Mouse (Mus musculus) embryonic facial prominence, embryonic 14.5 days (tissue): ENCODE measurements around the gene Stk4. TPM values are rescaled to one million over a fixed set of nuclear protein-coding genes. Genes with fewer than 3 reads are reported as not detected.

ENCODE experiments used
- ATAC-seq: fragments of 200-750 bp; cut with Nextera tagmentation; 2 replicates; pipeline ENCODE4 v1.8.0; 2017; ENCODE audit warnings: low read depth, moderate number of reproducible peaks, moderate TSS enrichment
- DNase-seq: peaks from one replicate; pipeline ENCODE4 v3.0.0-alpha.2; 2015; ENCODE audit warnings: low spot score
- H3K27ac ChIP-seq: fragments of 300-500 bp; sonication (generic); replicated peaks from 2 replicates; pipeline ENCODE4 v1.5.1; 2014; ENCODE audit warnings: low read depth, mild to moderate bottlenecking, low read length, moderate library complexity
- H3K27me3 ChIP-seq: fragments of 300-500 bp; sonication (generic); replicated peaks from 2 replicates; pipeline ENCODE4 v1.6.1; 2014; ENCODE audit warnings: low read length; ENCODE audit not compliant: control insufficient read depth, insufficient read depth
- H3K36me3 ChIP-seq: fragments of 300-500 bp; sonication (generic); 2 replicates; pipeline ENCODE4 v1.6.1; 2014; ENCODE audit warnings: low read length, mixed read lengths; ENCODE audit not compliant: control insufficient read depth, insufficient read depth
- H3K4me1 ChIP-seq: fragments of 300-500 bp; sonication (generic); 2 replicates; pipeline ENCODE4 v1.6.1; 2014; ENCODE audit warnings: antibody characterized with exemption, low read length; ENCODE audit not compliant: control insufficient read depth, insufficient read depth
- H3K4me2 ChIP-seq: fragments of 300-500 bp; sonication (generic); 2 replicates; pipeline ENCODE4 v1.6.1; 2014; ENCODE audit warnings: low read depth, mild to moderate bottlenecking, low read length, moderate library complexity, mixed read lengths
- H3K4me3 ChIP-seq: fragments of 300-500 bp; sonication (generic); 2 replicates; pipeline ENCODE4 v1.5.1; 2014; ENCODE audit warnings: low read depth, mild to moderate bottlenecking, low read length
- H3K9ac ChIP-seq: fragments of 300-500 bp; sonication (generic); 2 replicates; pipeline ENCODE4 v1.6.1; 2014; ENCODE audit warnings: low read depth, mild to moderate bottlenecking, low read length, moderate library complexity, mixed read lengths
- H3K9me3 ChIP-seq: fragments of 300-500 bp; sonication (generic); 2 replicates; pipeline ENCODE4 v1.6.1; 2016; ENCODE audit warnings: low read length; ENCODE audit not compliant: control insufficient read depth
- WGBS: fragments of 180-500 bp; shearing (Covaris S2); extraction: QIAGEN DNeasy Blood & Tissue Kit; methylation state at CpG from one replicate; pipeline ENCODE4 v1.1.7; 2014; 5-methylcytosine and 5-hydroxymethylcytosine counted together
- polyA plus RNA-seq: library from polyadenylated mRNA; unstranded; fragments of >200 nt; fragmentation: Nextera tagmentation; extraction: Ambion mirVana; gene quantifications from 2 replicates; pipeline ENCODE4 v1.2.1, GENCODE M21; 2014

The Stk4 gene
- polyA plus RNA-seq, 1 experiment from 2014 or later = 24.4 TPM

- Histone ChIP-seq H3K4me1 (no peaks in the 10 kb centered on the region), H3K4me3 (no peak overlapping the region), H3K9ac (no peak overlapping the region), H3K27ac (no peak overlapping the region; the same call in 1 of the 2 replicates), H3K9me3 (no peaks in the 10 kb centered on the region), H3K4me2 (no peak overlapping the region), H3K27me3 (no peaks in the 10 kb centered on the region), H3K36me3 (peaks cover 15% of the 10 kb centered on the region; the same call in 1 of the 2 replicates)
- ATAC-seq = no peak
- WGBS = 51% methylated on average over 13 of the region's 13 CpGs
- DNase-seq = peak; percentile 84
These were observed 56.4 kb downstream of the Stk4 start for GRCm38 (mm10) chr2:164126533-164126955.

- 93% methylated on average over 2 of the region's 2 CpGs for WGBS
- ATAC-seq = no peak
These were observed 57.2 kb downstream of the Stk4 start for GRCm38 (mm10) chr2:164127297-164127696.

GRCm38 (mm10) chr2:164128576-164129411, 58.7 kb downstream of the Stk4 start:
- no peaks in the 10 kb centered on the region for H3K4me1 ChIP-seq
- H3K9me3 ChIP-seq = no peaks in the 10 kb centered on the region
- H3K36me3 ChIP-seq = peaks cover 6% of the 10 kb centered on the region; the same call in 1 of the 2 replicates
- H3K9ac ChIP-seq = no peak overlapping the region
- DNase-seq (no peak), ATAC-seq (no peak)
- H3K27me3 ChIP-seq = no peaks in the 10 kb centered on the region
- H3K27ac ChIP-seq = no peak overlapping the region
- H3K4me2 ChIP-seq = no peak overlapping the region
- no peak overlapping the region for H3K4me3 ChIP-seq
- WGBS = 90% methylated on average over 12 of the region's 12 CpGs

More at GRCm38 (mm10) chr2:164127297-164127696, 57.2 kb downstream of the Stk4 start:
- Histone ChIP-seq H3K9me3 (no peaks in the 10 kb centered on the region), H3K36me3 (peaks cover 15% of the 10 kb centered on the region; the same call in 1 of the 2 replicates), H3K4me2 (no peak overlapping the region), H3K4me1 (no peaks in the 10 kb centered on the region), H3K9ac (no peak overlapping the region), H3K27me3 (no peaks in the 10 kb centered on the region), H3K4me3 (no peak overlapping the region), H3K27ac (no peak overlapping the region)
- no peak for DNase-seq

GRCm38 (mm10) chr2:164131586-164131985, 61.5 kb downstream of the Stk4 start:
- H3K4me3 ChIP-seq = no peak overlapping the region
- H3K36me3 ChIP-seq = 0 out of 2 replicates have a peak, but pooled peaks cover 5% of the 10 kb centered on the region
- no peak overlapping the region for H3K4me2 ChIP-seq
- no peaks in the 10 kb centered on the region for H3K9me3 ChIP-seq
- H3K9ac ChIP-seq = no peak overlapping the region
- ATAC-seq = no peak
- peaks cover 4% of the 10 kb centered on the region for H3K4me1 ChIP-seq
- no peak for DNase-seq
- 74% methylated on average over 1 of the region's 1 CpGs for WGBS
- no peaks in the 10 kb centered on the region for H3K27me3 ChIP-seq
- no peak overlapping the region for H3K27ac ChIP-seq

- H3K4me3 ChIP-seq = no peak overlapping the region
- peaks cover 15% of the 10 kb centered on the region for H3K4me1 ChIP-seq
- H3K27ac ChIP-seq = no peak overlapping the region
- 0 out of 2 replicates have a peak, but pooled peaks have one; percentile 33 for ATAC-seq
- no peak overlapping the region for H3K4me2 ChIP-seq
- peak; percentile 38 for DNase-seq
- H3K9ac ChIP-seq = no peak overlapping the region
- 58% methylated on average over 6 of the region's 6 CpGs for WGBS
- no peaks in the 10 kb centered on the region for H3K36me3 ChIP-seq
- H3K9me3 ChIP-seq = no peaks in the 10 kb centered on the region
- no peaks in the 10 kb centered on the region for H3K27me3 ChIP-seq
These were observed 64.4 kb downstream of the Stk4 start for GRCm38 (mm10) chr2:164134563-164134962.

GRCm38 (mm10) chr2:164135367-164135766, 65.2 kb downstream of the Stk4 start:
- H3K4me2 ChIP-seq = no peak overlapping the region
- DNase-seq = no peak
- no peak for ATAC-seq
- H3K27ac ChIP-seq = no peak overlapping the region
- no peaks in the 10 kb centered on the region for H3K27me3 ChIP-seq
- 74% methylated on average over 1 of the region's 1 CpGs for WGBS
- peaks cover 17% of the 10 kb centered on the region for H3K4me1 ChIP-seq
- no peaks in the 10 kb centered on the region for H3K9me3 ChIP-seq
- H3K4me3 ChIP-seq = no peak overlapping the region
- H3K9ac ChIP-seq = no peak overlapping the region
- H3K36me3 ChIP-seq = no peaks in the 10 kb centered on the region

GRCm38 (mm10) chr2:164136393-164136792, 66.3 kb downstream of the Stk4 start:
- 35% methylated on average over 2 of the region's 2 CpGs for WGBS
- Histone ChIP-seq H3K9ac (no peak overlapping the region), H3K4me1 (peaks cover 26% of the 10 kb centered on the region), H3K27ac (peak overlapping the region; percentile 50; the same call in 1 of the 2 replicates), H3K4me3 (no peak overlapping the region), H3K4me2 (no peak overlapping the region), H3K9me3 (no peaks in the 10 kb centered on the region), H3K36me3 (no peaks in the 10 kb centered on the region), H3K27me3 (no peaks in the 10 kb centered on the region)
- ATAC-seq (peak; percentile 77; the same call in 1 of the 2 replicates), DNase-seq (peak; percentile 57)

GRCm38 (mm10) chr2:164137754-164138153, 67.6 kb downstream of the Stk4 start:
- H3K36me3 ChIP-seq = no peaks in the 10 kb centered on the region
- no peaks in the 10 kb centered on the region for H3K27me3 ChIP-seq
- H3K4me3 ChIP-seq = no peak overlapping the region
- DNase-seq = peak; percentile 41
- peak overlapping the region; percentile 65 for H3K27ac ChIP-seq
- no peaks in the 10 kb centered on the region for H3K9me3 ChIP-seq
- peaks cover 40% of the 10 kb centered on the region for H3K4me1 ChIP-seq
- 38% methylated on average over 6 of the region's 6 CpGs for WGBS
- no peak overlapping the region for H3K4me2 ChIP-seq
- H3K9ac ChIP-seq = no peak overlapping the region
- ATAC-seq = no peak
